Mouse (Mus musculus) left cerebral cortex, adult 18-20 months (tissue): ENCODE results near the gene Nufip2. TPM values are rescaled to one million over a fixed set of nuclear protein-coding genes. Genes with fewer than 3 reads are reported as not detected.

ENCODE experiments used
- DNase-seq, 2 experiments: peaks; one replicate each; pipeline ENCODE4 v3.0.0; 2021 to 2022; ENCODE audit warnings: low spot score in 2 of 2, mixed read lengths in 1 of 2
- total RNA-seq, 2 experiments: library from RNA; stranded (reverse); gene quantifications; 2 replicates each; pipeline ENCODE4 v1.2.3; 2021

The Nufip2 gene
- total RNA-seq, 2 experiments from 2014 or later: 66.4 to 68.7 TPM

- no peak for DNase-seq
Observed at GRCm38 (mm10) chr11:77769496-77769895, 83.5 kb downstream of the Nufip2 start.

DNA sequence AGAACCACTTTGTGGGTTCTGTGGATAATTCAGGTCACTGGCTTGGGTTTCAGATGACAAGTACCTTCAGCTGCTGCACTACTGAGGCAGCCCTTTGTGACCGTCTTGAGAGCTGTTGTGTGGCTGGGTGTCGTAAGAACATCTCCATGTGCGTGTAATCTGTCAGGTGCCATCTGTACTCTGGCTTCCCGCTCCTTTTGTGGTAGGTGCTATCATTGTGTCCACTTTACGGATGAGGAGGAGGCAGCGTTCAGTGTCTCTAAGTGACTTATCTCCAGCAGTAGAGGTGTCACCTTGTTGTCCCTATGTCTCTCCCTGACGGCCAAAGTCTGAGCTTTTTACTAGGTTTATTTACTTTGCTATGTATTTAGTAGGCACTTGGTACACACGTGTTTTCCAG is 84.4 kb downstream of the Nufip2 start:
- DNase-seq: no peak

GRCm38 (mm10) chr11:77771879-77772713 is 86.1 kb downstream of the Nufip2 start:
- DNase-seq: no peak

DNA sequence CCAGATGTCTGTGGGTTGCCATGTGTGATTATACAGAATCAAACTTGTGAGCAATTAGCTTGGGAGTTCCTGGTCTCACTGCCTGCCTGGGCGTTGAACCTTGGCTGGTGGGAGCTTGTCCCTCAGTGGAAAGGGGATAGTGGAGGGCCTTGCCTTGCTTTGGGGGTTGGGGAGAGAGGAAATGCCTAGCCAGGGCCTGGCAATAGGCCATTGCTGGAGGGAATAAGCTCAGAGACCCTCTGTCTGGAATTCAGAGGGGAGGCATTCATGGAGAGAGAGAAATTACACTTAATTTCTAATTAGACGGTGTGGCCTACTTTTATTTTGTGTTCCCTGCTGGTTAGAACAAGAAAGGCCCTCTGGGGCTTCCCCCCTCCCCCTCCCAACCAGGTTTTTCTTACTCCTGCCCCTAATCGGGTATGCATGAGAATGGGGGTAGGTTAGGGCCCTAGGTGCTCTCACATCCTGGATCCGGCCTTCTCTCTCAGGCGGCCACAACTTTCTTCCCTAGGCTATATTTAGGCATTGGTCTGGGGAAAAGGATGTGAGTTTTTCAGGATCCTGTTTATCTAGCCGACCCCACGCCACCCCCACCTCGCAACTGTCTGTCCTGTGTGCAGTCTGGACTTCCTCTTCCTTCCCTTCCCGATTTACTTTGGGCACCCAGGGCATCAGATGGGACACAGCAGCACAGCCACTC is 89.9 kb downstream of the Nufip2 start:
- DNase-seq: no peak

GRCm38 (mm10) chr11:77777436-77777835 is 91.5 kb downstream of the Nufip2 start:
- no peak for DNase-seq

- DNase-seq: no peak
Observed at GRCm38 (mm10) chr11:77777937-77778336, 92.0 kb downstream of the Nufip2 start.

- DNase-seq: no peak
Observed at GRCm38 (mm10) chr11:77779240-77779639, 93.3 kb downstream of the Nufip2 start.

DNA sequence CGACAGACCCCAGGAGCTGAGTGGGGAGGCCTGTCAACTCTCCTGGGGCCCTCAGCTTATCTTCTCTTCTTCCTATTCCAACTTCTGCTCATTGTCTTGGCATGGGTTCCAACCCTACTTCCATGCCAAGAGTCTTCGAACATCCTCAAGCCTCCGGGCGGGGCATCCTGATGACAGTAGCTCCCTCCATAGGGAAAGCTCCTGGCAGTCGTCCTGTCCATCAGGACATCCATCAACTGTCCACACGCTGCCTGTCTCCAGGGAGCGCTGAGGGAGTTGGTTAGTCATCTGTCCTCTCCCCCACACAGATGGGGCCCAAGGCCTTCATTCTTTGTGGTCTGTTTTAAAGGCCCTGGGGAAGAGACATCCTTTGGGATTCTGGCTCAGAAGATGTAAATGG is 95.1 kb downstream of the Nufip2 start:
- no peak for DNase-seq

GRCm38 (mm10) chr11:77782104-77782815 is 96.3 kb downstream of the Nufip2 start:
- DNase-seq: no peak

DNA sequence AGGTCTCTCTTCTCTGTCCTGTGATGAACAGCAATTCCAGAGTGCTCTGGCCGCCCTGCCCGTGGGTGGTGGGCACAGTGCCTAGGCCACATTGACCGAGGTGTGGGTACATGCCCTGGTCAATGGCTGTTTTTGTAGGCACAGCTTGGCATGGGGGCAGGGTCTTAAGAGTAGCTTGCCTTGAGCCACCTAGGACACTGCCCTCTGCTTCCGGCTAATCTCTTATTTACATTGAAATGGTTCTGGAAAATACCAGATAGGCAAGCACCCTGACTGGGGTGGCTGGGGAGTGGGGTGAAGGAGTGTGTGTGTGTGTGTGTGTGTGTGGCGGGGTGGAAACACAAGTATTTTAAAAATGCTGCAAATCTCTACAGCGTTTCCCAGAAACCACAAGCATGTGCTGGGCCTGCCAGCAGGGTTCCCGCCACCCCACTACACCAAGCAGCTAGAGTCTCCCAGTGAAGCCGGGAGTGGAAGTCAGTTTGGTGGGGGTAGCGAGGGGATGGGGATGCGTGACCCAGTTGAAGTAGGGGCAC is 97.3 kb downstream of the Nufip2 start:
- no peak for DNase-seq

GRCm38 (mm10) chr11:77783747-77784646 is 98.0 kb downstream of the Nufip2 start:
- DNase-seq: no peak

DNA sequence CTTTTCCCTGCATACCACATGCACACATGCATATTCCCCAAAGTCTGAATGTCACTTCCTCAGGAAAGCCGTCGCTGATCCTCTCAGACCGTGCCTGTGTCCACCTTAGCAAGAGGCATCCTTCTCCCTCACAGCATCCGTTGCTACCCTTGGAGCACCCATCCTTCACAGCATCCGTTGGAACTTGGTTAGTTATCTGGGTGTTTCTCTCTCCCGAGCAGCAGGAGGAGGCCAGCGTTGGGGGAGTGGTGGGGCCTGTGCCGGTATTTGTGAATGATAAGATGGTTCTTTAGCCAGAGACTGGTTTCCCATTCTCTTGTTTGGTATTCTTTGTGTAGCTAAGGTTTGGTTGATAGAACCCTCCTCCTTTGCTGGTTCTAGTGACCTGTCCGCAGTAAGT is 98.9 kb downstream of the Nufip2 start:
- no peak for DNase-seq

GRCm38 (mm10) chr11:77785396-77785767 is 99.4 kb downstream of the Nufip2 start:
- DNase-seq: no peak

- DNase-seq: peak; percentile 30 to 46
Observed at GRCm38 (mm10) chr11:77785768-77786561, 100.0 kb downstream of the Nufip2 start.

- no peak for DNase-seq
Observed at GRCm38 (mm10) chr11:77787707-77788106, 101.8 kb downstream of the Nufip2 start, which contains the start of gene Gm10277. Gm10277 (minus strand) TSS chr11:77787747.

- DNase-seq: no peak
Observed at GRCm38 (mm10) chr11:77789512-77789911, 103.6 kb downstream of the Nufip2 start.

DNA sequence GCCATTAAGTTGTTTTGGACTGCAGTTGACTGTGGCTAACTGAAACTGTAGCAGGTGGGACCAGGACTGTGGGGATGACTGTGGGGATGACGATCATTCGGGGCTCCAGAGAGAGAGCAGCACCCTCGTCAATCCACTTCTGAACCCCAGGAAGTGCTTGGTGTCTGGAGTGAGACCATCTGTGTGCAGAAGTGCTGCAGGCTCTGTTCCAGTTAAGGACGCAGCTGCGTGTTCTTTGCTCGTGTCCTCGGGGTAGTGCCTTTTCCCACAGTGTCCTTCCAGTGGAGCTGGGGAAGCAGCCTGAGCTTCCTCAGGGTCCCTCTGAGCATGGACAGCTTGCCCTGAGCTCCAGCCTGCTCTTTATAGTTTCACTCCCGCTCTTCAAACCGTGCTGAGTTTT is 104.3 kb downstream of the Nufip2 start:
- no peak for DNase-seq

- DNase-seq: no peak
Observed at GRCm38 (mm10) chr11:77791241-77791727, 105.3 kb downstream of the Nufip2 start.
